ENCODE assay signal across 10 mouse cellular contexts in genomic region chr11:30355356-30355755, GRCm38 (mm10).
"Had no signal": no experiment of that assay in that cellular context is flagged by ENCODE, and none has a peak within 500 bp of the region (broad histone marks: within the 10 kb centered on the region; RNA-seq: fewer than 3 reads in every experiment).

No protein-coding gene starts in this region.

- DNase-seq: kidney, adult 11 months; kidney, adult 8-10 months; kidney, postnatal 10 days; layer of hippocampus, adult 9-11 months; liver; lung, adult 18-20 months; lung, postnatal 14 days; right cerebral cortex, postnatal 25 days; spleen, adult 18-20 months; thymus, postnatal 25 days had no signal
